Mouse (Mus musculus) hindbrain, embryonic 15.5 days (tissue): ENCODE results near the gene Zfhx3. TPM values are rescaled to one million over a fixed set of nuclear protein-coding genes. Genes with fewer than 3 reads are reported as not detected.
A peak's percentile ranks its signal among the peaks of the same experiment; 100 is the strongest.

Source experiments
- ATAC-seq: fragments of 200-750 bp; cut with Nextera tagmentation; 2 replicates; pipeline ENCODE4 v1.8.0; 2017; ENCODE audit warnings: low read depth, moderate number of reproducible peaks, moderate TSS enrichment; ENCODE audit not compliant: low FRiP score
- H3K27ac ChIP-seq: fragments of 300-500 bp; sonication (generic); replicated peaks from 2 replicates; pipeline ENCODE4 v1.5.1; 2015; ENCODE audit warnings: mild to moderate bottlenecking, inconsistent platforms
- H3K27me3 ChIP-seq: fragments of 300-500 bp; sonication (generic); 2 replicates; pipeline ENCODE4 v1.6.1; 2015; ENCODE audit warnings: control low read depth, inconsistent platforms
- H3K36me3 ChIP-seq: fragments of 300-500 bp; sonication (generic); 2 replicates; pipeline ENCODE4 v1.6.1; 2015; ENCODE audit warnings: control low read depth, inconsistent platforms
- H3K4me1 ChIP-seq: fragments of 300-500 bp; sonication (generic); replicated peaks from 2 replicates; pipeline ENCODE4 v1.6.1; 2015; ENCODE audit warnings: control low read depth, inconsistent platforms
- H3K4me2 ChIP-seq: fragments of 300-500 bp; sonication (generic); 2 replicates; pipeline ENCODE4 v1.6.1; 2015; ENCODE audit warnings: moderate library complexity, mild to moderate bottlenecking, inconsistent platforms
- H3K4me3 ChIP-seq: fragments of 300-500 bp; sonication (generic); 2 replicates; pipeline ENCODE4 v1.5.1; 2015; ENCODE audit warnings: mild to moderate bottlenecking, inconsistent platforms
- H3K9ac ChIP-seq: fragments of 300-500 bp; sonication (generic); 2 replicates; pipeline ENCODE4 v1.6.1; 2015; ENCODE audit warnings: inconsistent platforms
- H3K9me3 ChIP-seq: fragments of 300-500 bp; sonication (generic); 2 replicates; pipeline ENCODE4 v1.6.1; 2016; ENCODE audit warnings: control low read depth, inconsistent platforms
- WGBS: fragments of 180-500 bp; shearing (Covaris S2); methylation state at CpG from one replicate; pipeline ENCODE4 v1.1.7; 2015; 5-methylcytosine and 5-hydroxymethylcytosine counted together
- polyA plus RNA-seq: library from polyadenylated mRNA; unstranded; fragments of >200 nt; fragmentation: Nextera tagmentation; extraction: Ambion mirVana; gene quantifications from 2 replicates; pipeline ENCODE4 v1.2.1, GENCODE M21; 2015

Zfhx3 gene
- polyA plus RNA-seq, 1 experiment from 2014 or later = 23.5 TPM

GRCm38 (mm10) chr8:108378036-108378435 is 435.6 kb downstream of the Zfhx3 start:
- Histone ChIP-seq H3K27ac (no peak overlapping the region), H3K27me3 (peaks cover 14% of the 10 kb centered on the region; the same call in 1 of the 2 replicates), H3K9me3 (no peaks in the 10 kb centered on the region), H3K4me3 (no peak overlapping the region), H3K4me1 (peaks cover 3% of the 10 kb centered on the region; the same call in 1 of the 2 replicates), H3K9ac (no peak overlapping the region), H3K36me3 (no peaks in the 10 kb centered on the region), H3K4me2 (no peak overlapping the region)
- ATAC-seq = no peak
- WGBS = 37% methylated on average over 2 of the region's 2 CpGs

- no peak overlapping the region for H3K9ac ChIP-seq
- no peak overlapping the region for H3K4me3 ChIP-seq
- H3K27ac ChIP-seq = no peak overlapping the region
- no peak for ATAC-seq
- peaks cover 10% of the 10 kb centered on the region for H3K4me1 ChIP-seq
- no peak overlapping the region for H3K4me2 ChIP-seq
- H3K36me3 ChIP-seq = no peaks in the 10 kb centered on the region
- 54% methylated on average over 4 of the region's 4 CpGs for WGBS
- no peaks in the 10 kb centered on the region for H3K9me3 ChIP-seq
- H3K27me3 ChIP-seq = peaks cover 3% of the 10 kb centered on the region; the same call in 1 of the 2 replicates
Measured at GRCm38 (mm10) chr8:108383121-108383520, 440.7 kb downstream of the Zfhx3 start.

GRCm38 (mm10) chr8:108387160-108387912 is 444.9 kb downstream of the Zfhx3 start:
- no peak overlapping the region for H3K9ac ChIP-seq
- 11% methylated on average over 22 of the region's 22 CpGs for WGBS

GRCm38 (mm10) chr8:108387913-108388274 is 445.4 kb downstream of the Zfhx3 start:
- H3K4me1 ChIP-seq = peaks cover 18% of the 10 kb centered on the region
- no peaks in the 10 kb centered on the region for H3K9me3 ChIP-seq
- H3K27me3 ChIP-seq = no peaks in the 10 kb centered on the region
- H3K9ac ChIP-seq = no peak overlapping the region
- H3K4me3 ChIP-seq = 0 out of 2 replicates have a peak overlapping the region, but pooled peaks have one; percentile 5
- ATAC-seq = peak; percentile 7; the same call in 1 of the 2 replicates
- 39% methylated on average over 8 of the region's 8 CpGs for WGBS
- H3K27ac ChIP-seq = peak overlapping the region; percentile 45; the same call in 1 of the 2 replicates
- H3K36me3 ChIP-seq = no peaks in the 10 kb centered on the region
- H3K4me2 ChIP-seq = peak overlapping the region; percentile 44

More at GRCm38 (mm10) chr8:108387160-108387912, 444.9 kb downstream of the Zfhx3 start:
- peak overlapping the region; percentile 44 for H3K4me2 ChIP-seq
- ATAC-seq = peak; percentile 76
- H3K4me1 ChIP-seq = peaks cover 18% of the 10 kb centered on the region
- H3K27me3 ChIP-seq = no peaks in the 10 kb centered on the region
- no peaks in the 10 kb centered on the region for H3K36me3 ChIP-seq
- H3K9me3 ChIP-seq = no peaks in the 10 kb centered on the region
- peak overlapping the region; percentile 45; the same call in 1 of the 2 replicates for H3K27ac ChIP-seq
- 0 out of 2 replicates have a peak overlapping the region, but pooled peaks have one; percentile 5 for H3K4me3 ChIP-seq

GRCm38 (mm10) chr8:108392909-108393308 is 450.5 kb downstream of the Zfhx3 start:
- H3K36me3 ChIP-seq = no peaks in the 10 kb centered on the region
- H3K27me3 ChIP-seq = no peaks in the 10 kb centered on the region
- H3K4me2 ChIP-seq = no peak overlapping the region
- ATAC-seq = no peak
- 67% methylated on average over 9 of the region's 9 CpGs for WGBS
- peaks cover 9% of the 10 kb centered on the region for H3K4me1 ChIP-seq
- H3K4me3 ChIP-seq = no peak overlapping the region
- H3K9ac ChIP-seq = no peak overlapping the region
- H3K27ac ChIP-seq = no peak overlapping the region
- H3K9me3 ChIP-seq = no peaks in the 10 kb centered on the region

GRCm38 (mm10) chr8:108402149-108402548 is 459.7 kb downstream of the Zfhx3 start:
- 84% methylated on average over 9 of the region's 9 CpGs for WGBS
- H3K4me3 ChIP-seq = no peak overlapping the region
- 0 out of 2 replicates have a peak, but pooled peaks cover 4% of the 10 kb centered on the region for H3K27me3 ChIP-seq
- peaks cover 12% of the 10 kb centered on the region for H3K4me1 ChIP-seq
- H3K9ac ChIP-seq = no peak overlapping the region
- H3K27ac ChIP-seq = no peak overlapping the region
- no peak overlapping the region for H3K4me2 ChIP-seq
- no peaks in the 10 kb centered on the region for H3K9me3 ChIP-seq
- no peak for ATAC-seq
- H3K36me3 ChIP-seq = no peaks in the 10 kb centered on the region

- Histone ChIP-seq H3K9me3 (no peaks in the 10 kb centered on the region), H3K27ac (peak overlapping the region; percentile 79), H3K9ac (peak overlapping the region; percentile 31; the same call in 1 of the 2 replicates), H3K36me3 (no peaks in the 10 kb centered on the region), H3K4me1 (peaks cover 19% of the 10 kb centered on the region), H3K4me2 (peak overlapping the region; percentile 52), H3K4me3 (peak overlapping the region; percentile 12; the same call in 1 of the 2 replicates), H3K27me3 (0 out of 2 replicates have a peak, but pooled peaks cover 6% of the 10 kb centered on the region)
- ATAC-seq = peak; percentile 79; the same call in 1 of the 2 replicates
- WGBS = 10% methylated on average over 25 of the region's 25 CpGs
Measured at GRCm38 (mm10) chr8:108406716-108407494, 464.5 kb downstream of the Zfhx3 start.

- no peaks in the 10 kb centered on the region for H3K27me3 ChIP-seq
- H3K27ac ChIP-seq = 0 out of 2 replicates have a peak overlapping the region, but pooled peaks have one; percentile 44
- H3K9ac ChIP-seq = no peak overlapping the region
- H3K4me2 ChIP-seq = no peak overlapping the region
- WGBS = 30% methylated on average over 15 of the region's 15 CpGs
- ATAC-seq = peak; percentile 48; the same call in 1 of the 2 replicates
- no peaks in the 10 kb centered on the region for H3K36me3 ChIP-seq
- H3K4me3 ChIP-seq = no peak overlapping the region
- H3K9me3 ChIP-seq = no peaks in the 10 kb centered on the region
- H3K4me1 ChIP-seq = peaks cover 10% of the 10 kb centered on the region
Measured at GRCm38 (mm10) chr8:108419162-108419844, 476.9 kb downstream of the Zfhx3 start.

- H3K4me2 ChIP-seq = no peak overlapping the region
- H3K9me3 ChIP-seq = no peaks in the 10 kb centered on the region
- H3K36me3 ChIP-seq = no peaks in the 10 kb centered on the region
- peaks cover 13% of the 10 kb centered on the region for H3K4me1 ChIP-seq
- H3K27ac ChIP-seq = no peak overlapping the region
- 77% methylated on average over 3 of the region's 3 CpGs for WGBS
- H3K4me3 ChIP-seq = no peak overlapping the region
- ATAC-seq = no peak
- no peaks in the 10 kb centered on the region for H3K27me3 ChIP-seq
- no peak overlapping the region for H3K9ac ChIP-seq
Measured at GRCm38 (mm10) chr8:108422521-108422920, 480.1 kb downstream of the Zfhx3 start.

GRCm38 (mm10) chr8:108424337-108424736 is 481.9 kb downstream of the Zfhx3 start:
- no peak overlapping the region for H3K27ac ChIP-seq
- H3K27me3 ChIP-seq = no peaks in the 10 kb centered on the region
- WGBS = 52% methylated on average over 8 of the region's 8 CpGs
- peaks cover 10% of the 10 kb centered on the region for H3K4me1 ChIP-seq
- no peak overlapping the region for H3K4me3 ChIP-seq
- peak; percentile 66; the same call in 1 of the 2 replicates for ATAC-seq
- H3K4me2 ChIP-seq = no peak overlapping the region
- no peak overlapping the region for H3K9ac ChIP-seq
- H3K9me3 ChIP-seq = no peaks in the 10 kb centered on the region
- H3K36me3 ChIP-seq = no peaks in the 10 kb centered on the region

GRCm38 (mm10) chr8:108433321-108433720 is 490.9 kb downstream of the Zfhx3 start:
- Histone ChIP-seq H3K9ac (no peak overlapping the region), H3K36me3 (no peaks in the 10 kb centered on the region), H3K4me1 (0 out of 2 replicates have a peak, but pooled peaks cover 6% of the 10 kb centered on the region), H3K9me3 (no peaks in the 10 kb centered on the region), H3K27ac (no peak overlapping the region), H3K4me2 (no peak overlapping the region), H3K4me3 (no peak overlapping the region), H3K27me3 (no peaks in the 10 kb centered on the region)
- 28% methylated on average over 5 of the region's 5 CpGs for WGBS
- no peak for ATAC-seq
